Mouse (Mus musculus): ENCODE measurements at regions not wholly inside any gene's neighbourhood (a gene's known extent, or its start where the extent isn't known, plus 50 kb on each side); places are given as distances from the start of the nearest gene placed in this dataset.

DNA sequence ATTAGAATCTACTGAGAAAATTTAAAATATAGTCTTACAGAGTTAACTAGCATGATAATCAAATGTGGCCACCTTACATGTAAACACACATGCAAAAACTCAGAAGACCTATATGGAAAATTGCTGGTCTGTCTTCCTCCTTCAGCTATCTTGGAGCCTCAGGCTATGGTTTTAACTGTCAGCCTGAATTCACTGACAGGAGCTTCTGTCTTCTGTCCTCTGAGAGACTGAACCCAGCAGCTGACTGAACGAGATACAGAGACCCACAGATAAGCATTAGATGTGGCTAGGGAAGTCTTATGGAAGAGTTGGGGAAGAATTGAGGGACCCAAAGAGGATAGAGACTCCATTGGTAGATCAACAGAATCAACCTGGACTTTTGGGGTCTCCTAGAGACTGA is 360.0 kb upstream of the Meox2 start:
- H3K27ac ChIP-seq (replicated peaks), result no peak overlapping the region
- WGBS, result 80% methylated on average over 1 of the region's 1 CpGs
- H3K9ac ChIP-seq, result no peak overlapping the region
- no peaks in the 10 kb centered on the region for H3K4me1 ChIP-seq (replicated peaks)
- H3K36me3 ChIP-seq, result no peaks in the 10 kb centered on the region
- H3K4me2 ChIP-seq, result no peak overlapping the region
- no peaks in the 10 kb centered on the region for H3K27me3 ChIP-seq
- ATAC-seq (ENCODE audit: low FRiP score, low read depth), result no peak
- H3K4me3 ChIP-seq, result no peak overlapping the region
- no peaks in the 10 kb centered on the region for H3K9me3 ChIP-seq

DNA sequence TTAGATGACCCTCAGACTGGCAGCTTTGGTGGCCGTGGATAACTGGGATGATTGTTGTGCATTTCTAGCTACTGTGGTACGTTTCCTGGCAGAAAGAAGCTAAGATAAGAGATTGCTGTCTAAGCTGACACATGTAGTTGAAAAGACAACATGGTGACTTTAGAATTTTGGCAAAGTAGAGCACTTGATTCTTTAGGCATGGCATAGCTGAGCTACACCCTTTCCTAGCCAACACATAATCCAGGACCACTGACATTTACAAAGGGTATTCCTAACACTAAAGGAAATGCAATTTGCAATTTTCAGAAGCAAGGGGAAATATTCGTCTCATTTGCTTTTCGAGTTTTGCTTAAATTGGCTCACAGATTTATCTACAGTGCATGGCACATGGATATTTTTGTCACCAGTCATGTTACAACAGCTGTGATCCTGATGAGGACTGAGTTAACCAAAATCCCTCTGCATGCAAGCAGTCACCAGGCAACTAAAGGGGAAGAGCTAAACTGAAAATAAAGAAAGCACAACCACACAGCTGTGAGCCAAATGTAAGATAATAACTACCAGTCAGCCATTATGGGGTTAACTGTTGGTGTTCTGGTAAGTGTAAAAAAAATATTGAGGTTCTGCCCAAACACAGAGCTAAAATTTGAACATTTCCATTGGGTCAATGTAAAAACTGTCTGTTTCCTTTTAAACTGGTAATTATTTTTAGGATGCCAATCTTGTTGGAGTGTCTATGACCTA is 342.9 kb upstream of the Meox2 start:
- Histone ChIP-seq H3K4me3 (no peak overlapping the region), H3K36me3 (no peaks in the 10 kb centered on the region), H3K27ac (replicated peaks) (no peak overlapping the region), H3K4me1 (replicated peaks) (no peaks in the 10 kb centered on the region), H3K4me2 (no peak overlapping the region), H3K9me3 (no peaks in the 10 kb centered on the region), H3K27me3 (no peaks in the 10 kb centered on the region), H3K9ac (no peak overlapping the region)
- ATAC-seq (ENCODE audit: low FRiP score, low read depth), result no peak
- WGBS, result 79% methylated on average over 4 of the region's 4 CpGs

DNA sequence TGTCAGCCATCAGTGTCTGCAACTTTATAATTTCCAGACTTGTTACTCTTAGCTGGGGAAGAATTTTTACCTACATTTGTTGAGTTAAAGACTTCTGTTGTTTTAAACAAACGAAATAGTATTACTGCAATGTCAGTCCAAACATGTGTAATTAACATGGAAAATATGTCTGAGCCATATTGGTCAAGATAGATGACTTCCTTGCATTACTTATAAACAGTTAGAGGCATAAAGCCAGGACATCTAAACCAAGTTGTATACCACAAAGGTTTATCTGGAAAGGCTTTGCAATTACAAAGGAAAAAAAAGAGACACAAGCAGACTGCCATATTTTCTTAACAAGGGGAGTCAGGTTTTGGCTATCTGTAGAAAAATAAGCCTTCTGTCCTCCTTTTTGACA is 342.2 kb upstream of the Meox2 start:
- no peak overlapping the region for H3K4me3 ChIP-seq
- WGBS, result 53% methylated on average over 1 of the region's 1 CpGs
- H3K27me3 ChIP-seq, result no peaks in the 10 kb centered on the region
- no peaks in the 10 kb centered on the region for H3K9me3 ChIP-seq
- ATAC-seq (ENCODE audit: low FRiP score, low read depth), result no peak
- no peaks in the 10 kb centered on the region for H3K4me1 ChIP-seq (replicated peaks)
- no peak overlapping the region for H3K4me2 ChIP-seq
- H3K36me3 ChIP-seq, result no peaks in the 10 kb centered on the region
- no peak overlapping the region for H3K27ac ChIP-seq (replicated peaks)
- no peak overlapping the region for H3K9ac ChIP-seq

DNA sequence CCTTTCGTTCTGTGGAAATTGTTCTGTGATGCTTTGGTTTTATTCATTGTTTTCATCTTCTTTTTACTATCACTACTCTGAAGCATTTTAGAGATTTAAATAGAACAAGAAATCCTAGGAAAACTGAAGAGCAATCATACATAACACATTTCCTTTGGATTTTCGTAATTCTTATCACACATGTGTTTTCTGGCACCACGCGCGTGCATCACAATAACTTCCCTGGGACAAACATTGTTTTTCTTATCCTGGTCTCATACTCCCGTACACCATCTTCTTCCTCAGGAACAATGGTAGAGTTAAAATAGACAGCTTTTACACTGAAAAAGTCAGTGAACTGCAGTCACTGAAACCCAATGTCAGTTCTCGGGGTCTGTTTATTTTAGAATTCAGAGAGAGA is 327.6 kb upstream of the Meox2 start:
- 86% methylated on average over 7 of the region's 7 CpGs for WGBS
- Histone ChIP-seq H3K4me3 (no peak overlapping the region), H3K9ac (no peak overlapping the region)

DNA sequence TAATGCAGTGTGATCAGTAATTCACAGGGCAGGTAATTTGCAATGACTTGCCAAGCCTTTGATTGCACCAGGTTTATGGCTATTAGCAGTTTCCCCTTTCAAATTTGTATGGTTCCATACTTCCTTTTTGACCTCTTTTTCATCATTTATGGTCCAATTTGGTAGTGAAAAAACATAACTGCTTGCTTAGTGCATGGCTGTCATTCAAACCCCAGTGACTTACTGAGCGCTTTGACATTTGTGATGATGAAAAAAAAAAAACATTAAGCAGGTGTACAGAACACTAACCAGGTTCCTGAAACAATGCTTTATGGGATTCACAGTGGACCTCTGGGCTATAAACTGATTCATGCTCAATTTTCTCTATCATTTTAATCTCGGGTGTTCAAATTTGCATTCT is 317.5 kb upstream of the Meox2 start:
- whole genome bisulfite sequencing, result 89% methylated on average over 2 of the region's 2 CpGs
- Histone ChIP-seq H3K9me3 (no peaks in the 10 kb centered on the region), H3K27me3 (no peaks in the 10 kb centered on the region)

More for the DNA sequence above, 327.6 kb upstream of the Meox2 start:
- no peaks in the 10 kb centered on the region for H3K27me3 ChIP-seq
- H3K4me1 ChIP-seq (replicated peaks), result no peaks in the 10 kb centered on the region
- no peaks in the 10 kb centered on the region for H3K36me3 ChIP-seq
- H3K4me2 ChIP-seq, result no peak overlapping the region
- H3K27ac ChIP-seq (replicated peaks), result no peak overlapping the region
- ATAC-seq (ENCODE audit: low FRiP score, low read depth), result no peak
- H3K9me3 ChIP-seq, result no peaks in the 10 kb centered on the region

DNA sequence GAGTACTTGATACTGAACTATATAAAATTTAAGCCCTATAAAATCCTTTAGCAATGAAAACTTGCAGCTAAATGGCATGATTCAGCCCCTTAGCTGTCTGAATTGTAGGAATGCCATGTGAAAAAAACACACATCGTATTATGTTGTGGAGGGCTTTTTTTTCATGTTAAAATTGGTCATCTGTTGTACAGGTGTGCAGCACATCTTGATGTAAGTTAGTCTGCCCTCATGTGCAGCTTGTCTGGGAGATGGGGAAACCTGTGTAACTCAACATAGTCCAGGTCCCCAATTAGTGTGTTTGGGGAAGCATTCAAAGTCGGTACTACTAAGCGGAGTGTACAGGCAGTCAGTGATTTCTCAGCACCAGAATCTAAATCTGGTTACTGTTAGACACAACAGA is 316.9 kb upstream of the Meox2 start:
- H3K4me2 ChIP-seq, result no peak overlapping the region
- H3K27me3 ChIP-seq, result no peaks in the 10 kb centered on the region
- H3K4me1 ChIP-seq (replicated peaks), result no peaks in the 10 kb centered on the region
- no peaks in the 10 kb centered on the region for H3K36me3 ChIP-seq
- H3K9me3 ChIP-seq, result no peaks in the 10 kb centered on the region
- no peak overlapping the region for H3K9ac ChIP-seq
- no peak overlapping the region for H3K4me3 ChIP-seq
- WGBS, result 95% methylated on average over 3 of the region's 3 CpGs
- no peak for ATAC-seq (ENCODE audit: low FRiP score, low read depth)
- H3K27ac ChIP-seq (replicated peaks), result no peak overlapping the region

More for the DNA sequence above, 317.5 kb upstream of the Meox2 start:
- no peak overlapping the region for H3K27ac ChIP-seq (replicated peaks)
- no peak for ATAC-seq (ENCODE audit: low FRiP score, low read depth)
- H3K4me1 ChIP-seq (replicated peaks), result no peaks in the 10 kb centered on the region
- H3K4me3 ChIP-seq, result no peak overlapping the region
- H3K4me2 ChIP-seq, result no peak overlapping the region
- no peaks in the 10 kb centered on the region for H3K36me3 ChIP-seq
- H3K9ac ChIP-seq, result no peak overlapping the region

DNA sequence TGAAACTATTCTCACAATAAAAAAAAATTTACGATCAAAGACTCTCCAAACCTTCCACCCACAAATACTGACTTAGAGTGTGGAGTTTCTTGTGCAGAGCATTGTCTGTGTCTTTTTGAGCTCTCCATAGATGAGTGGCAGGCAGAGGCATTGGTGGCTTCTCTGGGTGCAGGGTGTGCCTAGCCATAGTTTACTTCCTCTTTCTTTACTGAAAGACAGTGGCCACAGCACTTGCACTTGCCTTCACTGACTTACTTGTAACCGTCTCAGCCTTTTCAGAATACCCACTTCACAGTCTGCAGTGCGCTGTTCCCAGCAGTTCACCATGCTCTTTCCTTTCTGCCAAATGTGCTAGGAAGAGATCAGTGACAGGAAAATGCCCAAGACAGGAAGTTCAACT is 316.1 kb upstream of the Meox2 start:
- no peaks in the 10 kb centered on the region for H3K4me1 ChIP-seq (replicated peaks)
- 84% methylated on average over 3 of the region's 3 CpGs for WGBS

DNA sequence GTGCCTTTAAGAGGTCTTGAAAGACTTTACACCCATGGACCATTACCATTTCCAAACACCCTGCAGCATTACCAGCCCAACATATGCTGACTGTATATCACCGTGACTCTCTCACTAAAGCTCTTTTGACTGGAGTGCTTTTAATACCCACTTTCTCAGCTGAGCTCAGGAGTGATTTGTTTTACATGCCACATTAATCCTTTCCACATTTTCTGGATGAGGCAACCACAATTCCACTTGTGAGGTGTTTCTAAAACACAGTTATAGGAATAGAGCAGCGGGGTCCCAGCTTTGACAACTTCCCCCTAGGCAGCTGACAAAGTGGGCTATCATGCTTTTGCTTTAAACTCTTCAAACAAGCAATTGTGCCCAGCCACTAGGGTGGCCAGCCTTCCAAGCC is 314.5 kb upstream of the Meox2 start:
- H3K36me3 ChIP-seq, result no peaks in the 10 kb centered on the region
- 21% methylated on average over 2 of the region's 2 CpGs for WGBS
- no peak overlapping the region for H3K4me2 ChIP-seq
- no peak overlapping the region for H3K27ac ChIP-seq (replicated peaks)
- no peak for ATAC-seq (ENCODE audit: low FRiP score, low read depth)
- no peaks in the 10 kb centered on the region for H3K9me3 ChIP-seq
- no peak overlapping the region for H3K4me3 ChIP-seq
- no peaks in the 10 kb centered on the region for H3K4me1 ChIP-seq (replicated peaks)
- no peak overlapping the region for H3K9ac ChIP-seq
- H3K27me3 ChIP-seq, result no peaks in the 10 kb centered on the region

More for the DNA sequence above, 316.1 kb upstream of the Meox2 start:
- H3K9me3 ChIP-seq, result no peaks in the 10 kb centered on the region
- no peak overlapping the region for H3K4me2 ChIP-seq
- H3K4me3 ChIP-seq, result no peak overlapping the region
- H3K36me3 ChIP-seq, result no peaks in the 10 kb centered on the region
- H3K27me3 ChIP-seq, result no peaks in the 10 kb centered on the region
- H3K9ac ChIP-seq, result no peak overlapping the region
- ATAC-seq (ENCODE audit: low FRiP score, low read depth), result no peak
- H3K27ac ChIP-seq (replicated peaks), result no peak overlapping the region

DNA sequence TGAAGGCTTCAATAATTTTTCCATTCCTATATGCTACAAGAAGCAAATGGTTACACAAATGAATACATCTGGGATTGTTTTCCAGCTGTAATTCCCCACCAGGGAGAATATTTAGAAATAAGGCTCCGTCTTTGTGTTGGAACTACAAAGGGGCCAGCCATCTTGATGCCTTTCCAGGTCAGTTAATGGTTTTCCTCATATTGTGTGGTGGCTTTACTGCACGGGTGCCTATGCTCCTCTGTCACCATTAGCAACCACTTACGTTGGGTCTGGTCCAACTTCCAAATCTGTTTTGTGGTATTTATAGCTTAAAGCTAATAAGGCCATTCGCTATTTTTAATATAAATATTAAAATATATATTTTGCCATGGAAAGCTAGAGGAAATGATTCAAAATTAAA is 312.1 kb upstream of the Meox2 start:
- Histone ChIP-seq H3K9me3 (no peaks in the 10 kb centered on the region), H3K9ac (no peak overlapping the region), H3K4me3 (no peak overlapping the region), H3K27me3 (no peaks in the 10 kb centered on the region), H3K36me3 (no peaks in the 10 kb centered on the region), H3K27ac (replicated peaks) (no peak overlapping the region), H3K4me1 (replicated peaks) (no peaks in the 10 kb centered on the region), H3K4me2 (no peak overlapping the region)
- WGBS, result 73% methylated on average over 4 of the region's 4 CpGs
- ATAC-seq (ENCODE audit: low FRiP score, low read depth), result no peak

DNA sequence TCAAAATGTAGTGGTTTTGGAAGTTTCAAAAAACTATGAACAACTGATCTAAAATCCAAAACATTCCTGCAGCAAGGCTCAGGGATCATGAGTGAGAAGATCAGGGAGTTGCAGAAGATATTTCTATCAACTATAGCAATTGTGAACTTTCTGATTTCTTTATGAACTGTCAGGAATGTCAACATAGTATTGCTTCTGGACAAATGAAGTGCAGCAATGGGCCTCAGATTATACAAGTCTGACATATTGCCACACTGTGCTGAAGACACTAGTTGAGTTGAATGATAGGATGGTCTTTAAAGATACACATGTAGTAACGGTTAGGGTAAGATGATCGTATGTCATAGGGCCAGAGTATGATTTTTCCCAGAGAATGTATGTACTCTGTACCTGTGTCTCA is 290.4 kb upstream of the Meox2 start:
- no peak overlapping the region for H3K27ac ChIP-seq (replicated peaks)
- no peak for ATAC-seq (ENCODE audit: low FRiP score, low read depth)
- no peaks in the 10 kb centered on the region for H3K36me3 ChIP-seq
- WGBS, result 99% methylated on average over 2 of the region's 2 CpGs
- no peak overlapping the region for H3K9ac ChIP-seq
- H3K4me2 ChIP-seq, result no peak overlapping the region
- no peaks in the 10 kb centered on the region for H3K9me3 ChIP-seq
- H3K27me3 ChIP-seq, result no peaks in the 10 kb centered on the region
- H3K4me1 ChIP-seq (replicated peaks), result no peaks in the 10 kb centered on the region
- H3K4me3 ChIP-seq, result no peak overlapping the region

DNA sequence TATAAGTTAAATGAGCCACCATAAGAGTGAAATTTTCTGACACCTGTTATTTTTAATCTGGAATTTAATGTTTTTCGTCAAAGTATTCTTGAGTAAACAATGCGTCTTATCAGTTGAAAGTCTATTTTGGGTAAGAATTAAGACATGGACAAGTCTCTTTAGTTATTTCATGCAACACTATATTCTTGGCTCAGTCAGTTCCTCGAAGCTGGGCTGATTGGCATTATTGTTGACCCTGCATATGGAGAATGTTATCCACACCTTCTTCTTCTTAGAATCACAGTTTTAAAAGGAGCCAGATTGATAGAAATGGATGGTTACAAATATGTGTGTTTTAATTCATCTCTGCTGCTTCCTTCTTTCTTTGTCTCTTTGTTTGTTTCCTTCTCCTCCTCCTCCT is 289.5 kb upstream of the Meox2 start:
- Histone ChIP-seq H3K36me3 (no peaks in the 10 kb centered on the region), H3K4me2 (no peak overlapping the region), H3K27ac (replicated peaks) (no peak overlapping the region), H3K4me1 (replicated peaks) (no peaks in the 10 kb centered on the region), H3K9ac (no peak overlapping the region), H3K9me3 (no peaks in the 10 kb centered on the region), H3K27me3 (no peaks in the 10 kb centered on the region), H3K4me3 (no peak overlapping the region)
- ATAC-seq (ENCODE audit: low FRiP score, low read depth), result no peak
- 92% methylated on average over 3 of the region's 3 CpGs for WGBS

DNA sequence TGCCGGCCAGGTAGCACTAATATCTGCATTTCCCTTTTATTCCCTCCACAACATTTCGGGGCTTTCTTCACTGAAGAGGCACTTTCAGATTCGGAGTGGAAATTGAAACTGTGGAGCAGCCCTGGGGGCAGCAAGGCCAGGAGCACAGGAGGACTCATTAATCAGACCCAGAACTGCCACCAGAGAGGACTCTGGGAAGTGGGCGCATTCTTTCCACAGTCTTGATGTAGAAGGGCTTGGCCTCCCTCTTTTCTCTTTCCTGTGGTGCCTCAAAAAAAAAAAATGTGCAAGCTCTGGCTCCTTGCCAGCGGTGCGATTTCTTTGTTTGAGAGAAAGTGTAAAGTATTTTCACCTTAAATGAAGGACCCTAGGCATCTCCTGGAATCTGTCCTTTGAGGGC is 281.6 kb upstream of the Meox2 start:
- WGBS, result 67% methylated on average over 6 of the region's 6 CpGs
- no peak overlapping the region for H3K27ac ChIP-seq (replicated peaks)
- H3K4me2 ChIP-seq, result no peak overlapping the region
- H3K36me3 ChIP-seq, result no peaks in the 10 kb centered on the region
- H3K9ac ChIP-seq, result no peak overlapping the region
- H3K4me3 ChIP-seq, result no peak overlapping the region
- H3K27me3 ChIP-seq, result no peaks in the 10 kb centered on the region
- H3K9me3 ChIP-seq, result no peaks in the 10 kb centered on the region
- ATAC-seq (ENCODE audit: low FRiP score, low read depth), result no peak
- no peaks in the 10 kb centered on the region for H3K4me1 ChIP-seq (replicated peaks)

DNA sequence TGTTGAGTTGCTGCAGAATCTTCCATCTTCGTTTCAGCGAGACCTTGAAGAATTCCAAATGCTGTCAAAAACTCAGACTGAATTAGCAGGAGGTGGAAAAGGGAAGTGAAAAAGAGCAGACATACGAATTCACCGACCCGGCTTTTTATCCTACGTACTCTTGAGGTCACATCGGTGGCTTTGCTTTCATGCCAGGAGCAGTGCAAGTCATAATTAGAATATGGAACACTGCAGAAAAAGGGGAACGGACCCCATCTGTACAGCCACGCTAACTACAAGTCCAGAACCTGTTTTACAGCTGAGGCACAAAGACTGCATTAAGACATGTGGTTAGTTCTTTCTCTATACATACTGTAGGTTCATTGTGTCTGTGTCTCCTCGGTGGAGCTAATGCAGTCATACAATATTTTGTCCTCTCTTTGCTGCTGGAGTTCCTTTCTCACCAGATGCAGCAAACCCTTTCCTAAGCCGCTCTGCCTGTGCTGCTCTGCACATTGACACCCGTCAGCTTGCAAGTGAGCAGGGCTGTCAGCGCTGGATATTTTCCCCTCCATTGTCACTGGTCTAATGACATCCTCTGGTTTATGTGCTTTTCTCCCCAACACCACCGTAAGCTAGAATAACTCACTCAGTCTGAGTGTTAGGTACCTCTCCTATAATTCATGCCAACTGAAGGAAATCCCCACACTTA is 276.9 kb upstream of the Meox2 start:
- WGBS, result 82% methylated on average over 14 of the region's 14 CpGs
- no peak for ATAC-seq (ENCODE audit: low FRiP score, low read depth)
- H3K4me2 ChIP-seq, result no peak overlapping the region

More for the DNA sequence above, 276.9 kb upstream of the Meox2 start:
- Histone ChIP-seq H3K9ac (no peak overlapping the region), H3K4me1 (replicated peaks) (no peaks in the 10 kb centered on the region), H3K27me3 (no peaks in the 10 kb centered on the region), H3K36me3 (no peaks in the 10 kb centered on the region), H3K27ac (replicated peaks) (no peak overlapping the region), H3K4me3 (no peak overlapping the region), H3K9me3 (no peaks in the 10 kb centered on the region)
